Mouse (Mus musculus) MEL (cell line): ENCODE data around the gene Atg16l1.

Source experiments
- CHD2 ChIP-seq: IDR thresholded peaks from 2 replicates; pipeline ENCODE4 v1.6.1; 2011; ENCODE audit warnings: low read length, improper control_type of control experiment
- MAFK ChIP-seq: IDR thresholded peaks from 2 replicates; pipeline ENCODE4 v1.6.1; 2011; ENCODE audit warnings: low read depth, mild to moderate bottlenecking, low read length, improper control_type of control experiment, borderline replicate concordance
- NRF1 ChIP-seq: IDR thresholded peaks from 2 replicates; pipeline ENCODE4 v1.6.1; 2014; ENCODE audit warnings: low read depth, mild to moderate bottlenecking, inconsistent platforms, low read length, improper control_type of control experiment, moderate library complexity; ENCODE audit not compliant: poor library complexity, insufficient read depth, severe bottlenecking
- SMC3 ChIP-seq: IDR thresholded peaks from 2 replicates; pipeline ENCODE4 v1.6.1; 2011; ENCODE audit warnings: low read depth, low read length, improper control_type of control experiment
- USF2 ChIP-seq, 2 experiments: IDR thresholded peaks; 2 replicates each; pipeline ENCODE4 v1.6.1; 2011 to 2012; ENCODE audit warnings: improper control_type of control experiment in 2 of 2, low read length in 2 of 2, borderline replicate concordance in 1 of 2, inconsistent platforms in 1 of 2, low read depth in 1 of 2, mild to moderate bottlenecking in 1 of 2; ENCODE audit not compliant: insufficient read depth in 1 of 2

GRCm38 (mm10) chr1:87826474-87826873 lies 70.8 kb downstream of the Atg16l1 start:
- no peak for TF ChIP-seq NRF1
- TF ChIP-seq CHD2: no peak
- no peak for TF ChIP-seq USF2 (IDR thresholded peaks at IDR 0.05; ENCODE audit: borderline replicate concordance in 1 of 2, insufficient read depth in 1 of 2, low read depth in 1 of 2, low read length in 2 of 2)
- TF ChIP-seq MAFK: no peak
- TF ChIP-seq SMC3: no peak
